ENCODE assay signal across 9 mouse cellular contexts in genomic region chr6:108530781-108531323, GRCm38 (mm10).
A peak's percentile ranks its signal among the peaks of the same experiment; 100 is the strongest.
DNase-seq lines count a peak whose midpoint lies in the region; ATAC-seq and TF ChIP-seq lines count a peak whose summit lies in the region.
"Had no signal": no experiment of that assay in that cellular context is flagged by ENCODE, and none has a peak within 500 bp of the region (broad histone marks: within the 10 kb centered on the region; RNA-seq: fewer than 3 reads in every experiment).

No protein-coding gene starts in this region.

- 0 out of 2 replicates have a peak overlapping the region, but pooled peaks have one; percentile 53 for H3K27ac ChIP-seq in heart, embryonic 10.5 days
- H3K27ac ChIP-seq in intestine, postnatal 0 days (ENCODE audit: low read depth, low read length) = peak overlapping the region; percentile 93
- no peak overlapping the region for H3K27ac ChIP-seq in midbrain, postnatal 0 days (ENCODE audit: low read depth, low read length)

- no peak overlapping the region for H3K9ac ChIP-seq in intestine, postnatal 0 days (ENCODE audit: low read depth, low read length)
- no peak overlapping the region for H3K9ac ChIP-seq in midbrain, postnatal 0 days (replicated peaks; ENCODE audit: low read length, poor library complexity, severe bottlenecking)

- H3K27me3 ChIP-seq in heart, embryonic 10.5 days (ENCODE audit: insufficient read depth, poor library complexity, severe bottlenecking) = no peaks in the 10 kb centered on the region
- H3K27me3 ChIP-seq in intestine, postnatal 0 days (replicated peaks; ENCODE audit: control insufficient read depth, insufficient read depth, low read length) = no peaks in the 10 kb centered on the region
- H3K27me3 ChIP-seq in midbrain, postnatal 0 days (ENCODE audit: insufficient read depth, low read length) = no peaks in the 10 kb centered on the region

- no peak for TF ChIP-seq CTCF in brain, embryonic 14.5 days (IDR thresholded peaks at IDR 0.05; ENCODE audit: borderline replicate concordance, extremely low read depth, insufficient read depth, insufficient read length)
- no peak for TF ChIP-seq CTCF in intestine, postnatal 0 days (IDR thresholded peaks at IDR 0.05; ENCODE audit: low read depth)
- no peak for TF ChIP-seq CTCF in midbrain, postnatal 0 days (IDR thresholded peaks at IDR 0.05)

- intact Hi-C loops in heart, postnatal 25 days (cut with DNase I) = loop anchor here (1.0 to 5.0 kb wide), 3 partner anchors 41 to 103 kb away; no protein-coding TSS in a partner anchor

- TF ChIP-seq POLR2A in brain, embryonic 14.5 days (IDR thresholded peaks at IDR 0.05; ENCODE audit: borderline replicate concordance, extremely low read depth, insufficient read depth, insufficient read length, poor library complexity, severe bottlenecking) = no peak

- WGBS in heart, embryonic 10.5 days = 64% methylated on average over 6 of the region's 6 CpGs
- WGBS in intestine, postnatal 0 days = 35% methylated on average over 6 of the region's 6 CpGs
- WGBS in midbrain, postnatal 0 days = 25% methylated on average over 6 of the region's 6 CpGs

- DNase-seq in heart, embryonic 10.5 days (ENCODE audit: low spot score) = no peak
- no peak for DNase-seq in heart, postnatal 25 days (ENCODE audit: low spot score)
- peak; percentile 26 for DNase-seq in brain, embryonic 14.5 days (ENCODE audit: low read depth)
- no peak for DNase-seq in midbrain, postnatal 0 days (ENCODE audit: low spot score)
- DNase-seq in adrenal gland, postnatal 4 days (ENCODE audit: low spot score in 2 of 2) = no peak
- DNase-seq in urinary bladder, postnatal 25 days (ENCODE audit: low spot score) = no peak
- no peak for DNase-seq in cerebellum, postnatal 10 days
- DNase-seq: cerebellum, adult 11 months had no signal

- no peak for ATAC-seq in intestine, postnatal 0 days
- peak; percentile 27; the same call in 1 of the 2 replicates for ATAC-seq in midbrain, postnatal 0 days (ENCODE audit: low FRiP score)

- no peak overlapping the region for H3K4me3 ChIP-seq in heart, embryonic 10.5 days
- H3K4me3 ChIP-seq in intestine, postnatal 0 days (ENCODE audit: low read depth, low read length) = no peak overlapping the region
- H3K4me3 ChIP-seq in midbrain, postnatal 0 days (ENCODE audit: low read depth, low read length) = no peak overlapping the region

- peaks cover 4% of the 10 kb centered on the region; the same call in 1 of the 2 replicates for H3K36me3 ChIP-seq in heart, embryonic 10.5 days
- no peaks in the 10 kb centered on the region; the same call in 1 of the 2 replicates for H3K36me3 ChIP-seq in intestine, postnatal 0 days (ENCODE audit: control insufficient read depth, insufficient read depth)
- H3K36me3 ChIP-seq in midbrain, postnatal 0 days (ENCODE audit: insufficient read depth, low read length) = no peaks in the 10 kb centered on the region

- no peaks in the 10 kb centered on the region for H3K9me3 ChIP-seq in heart, embryonic 10.5 days
- no peaks in the 10 kb centered on the region for H3K9me3 ChIP-seq in intestine, postnatal 0 days (ENCODE audit: control insufficient read depth)
- H3K9me3 ChIP-seq in midbrain, postnatal 0 days (ENCODE audit: low read length) = no peaks in the 10 kb centered on the region

- H3K4me1 ChIP-seq in heart, embryonic 10.5 days = peaks cover 35% of the 10 kb centered on the region
- peaks cover 15% of the 10 kb centered on the region; the same call in 1 of the 2 replicates for H3K4me1 ChIP-seq in intestine, postnatal 0 days (replicated peaks; ENCODE audit: control insufficient read depth, insufficient read depth, low read length)
- peaks cover 7% of the 10 kb centered on the region; the same call in 1 of the 2 replicates for H3K4me1 ChIP-seq in midbrain, postnatal 0 days (ENCODE audit: insufficient read depth, low read length)

- H3K4me2 ChIP-seq in intestine, postnatal 0 days (replicated peaks; ENCODE audit: low read depth) = peak overlapping the region; percentile 37; the same call in 1 of the 2 replicates
- no peak overlapping the region for H3K4me2 ChIP-seq in midbrain, postnatal 0 days (ENCODE audit: low read depth, low read length, poor library complexity, severe bottlenecking)
